Mouse (Mus musculus): ENCODE measurements around the gene Zc3h18. TPM values are rescaled to one million over a fixed set of nuclear protein-coding genes. Genes with fewer than 3 reads are reported as not detected.

Gene Zc3h18
- total RNA-seq, 2 experiments from 2014 or later = 20.1 to 21.8 TPM

- no peak for DNase-seq (ENCODE audit: low spot score)
- intact Hi-C loops (cut with DNase I) = loop anchor here (5.0 kb wide), 1 partner anchor 55 kb away; the partner anchor contains the start of gene Zc3h18
These were observed 55.5 kb downstream of the Zc3h18 start for GRCm38 (mm10) chr8:122431694-122432442.

- intact Hi-C loops (cut with DNase I) = loop anchor here (5.0 kb wide), 1 partner anchor 55 kb away; the partner anchor contains the start of gene Zc3h18
These were observed 56.2 kb downstream of the Zc3h18 start, which contains the start of gene Cyba for GRCm38 (mm10) chr8:122432443-122433268. Gene Cyba, minus strand, starts transcription at chr8:122432930.

DNA sequence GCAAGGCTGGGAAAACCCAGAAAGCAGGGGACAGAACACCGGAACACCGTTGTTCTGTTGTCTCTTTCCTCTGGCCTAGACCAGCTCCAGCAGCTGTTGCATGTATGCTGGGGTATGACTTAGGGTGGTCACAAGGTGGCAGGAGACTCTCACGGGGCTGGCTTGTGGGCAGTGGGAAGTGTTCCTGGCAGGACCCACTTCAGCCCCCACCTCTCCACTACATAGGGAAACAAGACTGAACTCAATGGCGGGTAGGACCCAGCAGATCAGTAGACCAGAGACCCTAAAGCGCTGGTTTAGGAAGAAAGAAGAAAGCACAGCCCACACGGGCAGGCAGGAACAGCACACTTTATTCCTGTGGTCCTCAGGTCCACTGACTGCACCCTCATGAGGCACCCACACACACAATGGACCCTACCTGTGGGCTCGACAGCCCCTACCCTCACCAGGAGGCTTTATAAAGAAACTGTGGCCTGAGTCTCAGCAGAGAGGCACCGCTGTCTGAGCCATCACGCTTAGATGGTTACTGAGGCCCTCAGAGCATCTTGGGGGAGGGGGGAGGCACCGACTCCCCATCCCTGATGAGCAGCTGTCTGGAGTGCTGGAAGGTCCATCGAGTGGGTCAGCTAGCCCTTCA, 57.0 kb downstream of the Zc3h18 start:
- no peak for DNase-seq (ENCODE audit: low spot score)
- intact Hi-C loops (cut with DNase I) = loop anchor here (5.0 kb wide), 1 partner anchor 56 kb away; the partner anchor contains the start of gene Zc3h18

More at GRCm38 (mm10) chr8:122432443-122433268, 56.2 kb downstream of the Zc3h18 start, which contains the start of gene Cyba:
- peak; percentile 70 for DNase-seq (ENCODE audit: low spot score)

DNA sequence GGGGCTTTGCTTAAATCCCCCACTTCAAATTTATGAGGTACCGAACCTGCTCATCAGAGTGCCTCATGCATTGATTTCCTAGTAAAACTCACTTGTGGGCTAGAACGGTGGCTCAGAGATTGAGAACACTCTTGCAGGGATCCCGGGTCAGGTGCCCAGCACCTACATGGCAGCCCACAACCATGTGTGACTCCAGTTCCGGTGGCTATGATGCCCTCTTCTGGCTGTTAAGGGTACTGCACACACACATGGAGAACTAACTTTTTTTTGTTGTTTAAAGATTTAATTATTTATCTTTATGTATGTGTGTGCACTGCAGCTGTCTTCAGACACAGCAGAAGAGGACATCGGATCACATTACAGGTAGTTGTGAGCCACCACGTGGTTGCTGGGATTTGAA, 59.0 kb downstream of the Zc3h18 start:
- intact Hi-C loops (cut with DNase I) = no loop called here
- DNase-seq (ENCODE audit: low spot score) = no peak

GRCm38 (mm10) chr8:122436146-122436545, 59.7 kb downstream of the Zc3h18 start:
- intact Hi-C loops (cut with DNase I) = no loop called here
- DNase-seq (ENCODE audit: low spot score) = no peak

- intact Hi-C loops (cut with DNase I) = no loop called here
These were observed 60.2 kb downstream of the Zc3h18 start for GRCm38 (mm10) chr8:122436586-122437125.

GRCm38 (mm10) chr8:122437708-122438331, 61.4 kb downstream of the Zc3h18 start:
- no peak for DNase-seq (ENCODE audit: low spot score)
- intact Hi-C loops (cut with DNase I) = no loop called here

More at GRCm38 (mm10) chr8:122436586-122437125, 60.2 kb downstream of the Zc3h18 start:
- DNase-seq (ENCODE audit: low spot score) = no peak

DNA sequence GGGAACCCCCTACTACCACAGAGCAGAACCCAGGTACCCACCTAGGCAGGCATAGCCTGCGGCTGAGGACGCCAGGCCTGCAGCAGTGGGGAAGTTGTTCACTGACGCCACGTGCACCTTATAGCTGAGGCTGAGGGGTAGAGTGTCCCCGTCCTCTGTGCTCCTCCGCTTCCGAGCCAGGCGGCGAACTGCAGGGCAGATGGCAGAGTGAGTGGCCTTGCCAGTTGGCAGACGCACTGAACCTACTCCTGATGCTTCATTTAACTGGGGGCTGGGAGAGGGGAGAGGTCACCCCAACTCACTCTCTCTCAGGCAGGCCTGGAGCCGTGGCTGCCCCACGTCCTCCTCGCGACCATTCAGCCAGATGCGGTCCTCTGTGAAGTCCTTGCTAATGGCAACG, 62.9 kb downstream of the Zc3h18 start:
- intact Hi-C loops (cut with DNase I) = no loop called here
- DNase-seq (ENCODE audit: low spot score) = no peak

DNA sequence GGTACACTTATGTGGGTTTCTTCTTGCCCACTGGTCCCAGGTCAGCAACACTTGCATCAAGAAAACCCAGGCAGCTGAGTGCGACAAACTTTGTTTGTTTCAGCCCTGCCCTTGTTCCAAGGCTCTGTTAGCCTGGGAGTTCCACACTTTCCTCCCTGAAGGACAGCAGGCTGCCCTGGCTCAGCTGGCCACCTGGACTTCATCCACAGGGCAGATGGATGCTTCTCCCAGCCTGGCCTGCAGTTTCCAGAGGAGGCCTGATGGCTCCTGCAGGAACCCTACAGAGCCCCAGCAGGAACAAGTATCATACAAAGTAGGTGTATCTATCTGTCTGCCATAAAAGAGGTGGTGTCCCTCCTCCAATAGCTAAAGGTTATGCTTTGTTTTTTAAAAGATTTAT, 64.9 kb downstream of the Zc3h18 start:
- no peak for DNase-seq (ENCODE audit: low spot score)
- intact Hi-C loops (cut with DNase I) = loop anchor here (5.0 kb wide), 1 partner anchor 164 kb away; no protein-coding TSS in a partner anchor

DNA sequence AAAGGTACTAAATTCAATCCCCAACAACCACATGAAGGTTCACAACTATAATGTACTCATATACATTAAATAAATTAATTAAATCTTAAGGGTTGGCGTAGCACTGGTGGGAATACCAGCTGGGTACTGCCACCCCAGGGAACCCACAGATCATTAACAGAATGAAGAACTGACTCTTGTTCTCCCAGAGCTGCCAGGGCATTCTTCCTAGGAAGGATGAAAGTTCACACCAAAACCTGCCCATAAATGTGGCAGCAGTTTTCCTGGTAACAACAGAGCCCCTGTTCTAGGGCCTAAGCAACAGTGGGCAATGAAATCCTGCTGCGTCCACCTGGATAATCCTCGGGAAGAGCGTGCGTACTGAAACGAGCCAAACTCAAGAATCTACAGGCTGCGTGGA, 65.9 kb downstream of the Zc3h18 start:
- intact Hi-C loops (cut with DNase I) = loop anchor here (5.0 kb wide), 1 partner anchor 165 kb away; no protein-coding TSS in a partner anchor

DNA sequence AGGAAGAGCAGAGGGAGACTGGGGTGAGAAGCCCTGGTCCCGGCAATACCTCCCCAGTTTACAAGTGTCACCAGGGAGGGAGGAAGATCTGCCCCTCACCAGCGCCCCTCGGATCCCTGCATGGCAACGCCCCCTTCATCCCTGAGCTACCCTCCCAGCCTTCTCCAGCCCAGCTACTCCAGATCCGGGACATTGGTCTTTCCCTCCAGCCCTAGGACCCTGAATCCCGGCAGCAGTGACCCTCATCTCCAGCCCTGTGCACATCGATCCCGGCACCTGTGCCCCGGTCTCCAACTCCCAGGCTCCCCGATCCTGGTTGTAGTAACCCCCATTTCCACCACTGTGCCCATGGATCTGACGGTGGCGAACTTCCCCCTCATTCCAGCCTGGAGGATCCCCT, 66.4 kb downstream of the Zc3h18 start:
- no peak for DNase-seq (ENCODE audit: low spot score)
- intact Hi-C loops (cut with DNase I) = loop anchor here (5.0 kb wide), 1 partner anchor 165 kb away; no protein-coding TSS in a partner anchor

More for the DNA sequence above, 65.9 kb downstream of the Zc3h18 start:
- DNase-seq (ENCODE audit: low spot score) = no peak

DNA sequence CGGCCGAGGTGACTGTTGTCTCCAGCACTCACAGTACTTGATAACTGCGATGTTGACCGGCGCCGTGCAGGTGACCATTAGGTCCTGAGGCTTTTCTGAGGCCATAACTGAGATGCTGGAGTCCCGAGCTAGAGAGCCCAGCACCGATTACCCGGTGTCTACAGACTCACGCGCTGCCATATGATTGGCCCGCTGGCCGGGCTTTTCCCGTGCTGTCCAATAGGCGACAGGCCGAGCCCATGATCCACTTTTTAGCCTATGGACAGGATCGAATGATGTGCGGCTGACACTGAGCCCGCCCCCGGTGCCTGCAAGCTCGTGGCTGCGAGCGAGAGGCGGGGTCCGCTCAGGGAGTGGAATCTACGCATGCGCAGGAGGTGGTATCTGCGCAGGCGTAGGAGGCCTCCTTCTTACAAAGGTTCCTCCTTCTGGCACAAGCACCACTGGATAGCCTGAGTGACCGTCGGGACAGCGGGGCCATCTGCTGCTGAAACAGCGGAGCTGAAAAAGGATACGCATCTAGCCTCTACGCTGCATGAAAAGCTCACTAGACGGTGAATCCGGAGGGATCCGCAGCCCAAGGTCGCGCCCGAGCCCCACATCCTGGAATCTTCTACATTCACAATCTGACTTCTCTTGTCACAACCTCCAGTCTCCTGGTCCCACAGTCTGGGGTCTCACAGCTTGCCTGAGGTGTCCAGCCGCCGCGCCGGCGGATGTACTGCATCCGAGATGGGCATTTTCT, 67.0 kb downstream of the Zc3h18 start, which contains the start of gene Mvd:
Gene Mvd (minus strand): TSS at position 161 of the 745 bp plus-strand sequence.
- intact Hi-C loops (cut with DNase I) = loop anchor here (2.0 to 5.0 kb wide), 2 partner anchors 31 to 166 kb away; no protein-coding TSS in a partner anchor

DNA sequence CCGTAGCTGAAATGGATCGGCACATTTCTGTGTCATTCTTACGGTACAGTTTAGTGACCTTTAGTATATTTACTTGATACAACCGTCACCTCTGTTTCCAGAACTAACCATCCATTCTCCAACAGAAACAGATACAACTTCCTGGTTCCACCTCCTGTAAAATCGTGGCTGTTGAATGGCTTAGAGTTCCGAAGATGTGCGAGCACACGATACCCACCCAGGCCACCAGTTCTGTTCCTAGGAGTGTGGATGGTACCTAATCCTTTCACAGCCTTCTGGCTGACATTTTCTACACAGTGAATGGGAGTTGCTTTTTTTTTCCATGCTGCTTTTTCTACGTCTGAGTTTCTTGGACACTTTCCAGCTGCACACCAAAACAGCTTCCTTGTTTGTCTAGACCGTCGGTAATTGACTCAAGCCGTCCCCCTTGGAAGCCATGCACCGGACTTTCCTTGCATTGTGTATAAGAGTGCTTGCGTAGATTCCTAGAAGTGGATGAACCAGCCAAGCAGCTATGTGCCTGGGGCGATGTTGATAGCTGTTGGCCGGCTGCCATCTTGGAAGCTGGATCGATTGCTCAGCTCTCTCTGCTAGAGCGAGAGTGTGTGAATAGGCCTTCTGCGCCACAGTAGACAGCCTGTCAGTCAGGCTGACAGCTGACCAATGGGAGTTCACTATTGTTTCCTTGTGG, 67.8 kb downstream of the Zc3h18 start:
- peak; percentile 72 for DNase-seq (ENCODE audit: low spot score)
- intact Hi-C loops (cut with DNase I) = loop anchor here (2.0 to 5.0 kb wide), 2 partner anchors 31 to 167 kb away; no protein-coding TSS in a partner anchor

More for the DNA sequence above, 67.0 kb downstream of the Zc3h18 start, which contains the start of gene Mvd:
- peak; percentile 100 for DNase-seq (ENCODE audit: low spot score)

GRCm38 (mm10) chr8:122445203-122445602, 68.8 kb downstream of the Zc3h18 start:
- DNase-seq (ENCODE audit: low spot score) = no peak
- intact Hi-C loops (cut with DNase I) = loop anchor here (2.0 kb wide), 1 partner anchor 30 kb away; no protein-coding TSS in a partner anchor

GRCm38 (mm10) chr8:122451161-122451703, 74.8 kb downstream of the Zc3h18 start:
- no peak for DNase-seq (ENCODE audit: low spot score)
- intact Hi-C loops (cut with DNase I) = no loop called here

- intact Hi-C loops (cut with DNase I) = no loop called here
- DNase-seq (ENCODE audit: low spot score) = no peak
These were observed 75.7 kb downstream of the Zc3h18 start for GRCm38 (mm10) chr8:122452154-122452553.

GRCm38 (mm10) chr8:122454409-122454808, 78.0 kb downstream of the Zc3h18 start:
- intact Hi-C loops (cut with DNase I) = no loop called here
- no peak for DNase-seq (ENCODE audit: low spot score)

All from heart, postnatal 25 days (tissue).